Mouse (Mus musculus): Measurements from ENCODE around the gene Chd9. TPM values are rescaled to one million over a fixed set of nuclear protein-coding genes. Genes with fewer than 3 reads are reported as not detected.

Chd9 gene
- polyA plus RNA-seq, 1 experiment from 2014 or later = 72.5 TPM

GRCm38 (mm10) chr8:91081911-91082310 is 253.8 kb downstream of the Chd9 start:
- ATAC-seq (ENCODE audit: low FRiP score) = no peak
- Histone ChIP-seq H3K36me3 (ENCODE audit: control insufficient read depth, insufficient read depth, low read length) (no peaks in the 10 kb centered on the region), H3K4me1 (replicated peaks; ENCODE audit: control insufficient read depth, insufficient read depth, low read length) (no peaks in the 10 kb centered on the region), H3K9ac (ENCODE audit: low read depth, low read length) (no peak overlapping the region), H3K27ac (ENCODE audit: low read depth, low read length) (no peak overlapping the region), H3K4me3 (ENCODE audit: low read depth, low read length) (no peak overlapping the region), H3K4me2 (replicated peaks; ENCODE audit: low read depth, low read length) (no peak overlapping the region), H3K9me3 (ENCODE audit: control insufficient read depth, low read length) (no peaks in the 10 kb centered on the region), H3K27me3 (ENCODE audit: control insufficient read depth, insufficient read depth, low read length) (no peaks in the 10 kb centered on the region)
- WGBS = 82% methylated on average over 7 of the region's 7 CpGs
- no peak for DNase-seq (ENCODE audit: low spot score)

DNA sequence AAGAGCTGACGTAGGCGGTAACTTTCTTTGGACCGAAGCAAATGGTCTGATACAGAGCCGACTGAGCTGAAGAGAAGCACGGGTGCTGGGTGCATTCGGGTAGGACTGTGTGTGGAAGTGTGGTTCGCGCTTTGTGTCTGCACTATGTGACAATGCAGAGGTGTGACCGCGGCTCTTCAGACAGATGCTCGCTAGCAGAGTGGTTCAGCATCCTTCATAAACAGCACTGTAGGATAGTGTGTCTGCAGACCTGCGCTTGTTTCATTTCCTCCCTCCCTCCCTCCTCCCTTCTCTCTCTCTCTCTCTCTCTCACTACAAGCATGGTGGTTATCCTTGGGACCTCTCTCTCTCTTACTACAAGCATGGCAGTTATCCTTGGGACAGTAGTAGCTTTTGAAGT is 254.3 kb downstream of the Chd9 start:
- no peak for DNase-seq (ENCODE audit: low spot score)
- Histone ChIP-seq H3K27ac (ENCODE audit: low read depth, low read length) (no peak overlapping the region), H3K4me2 (replicated peaks; ENCODE audit: low read depth, low read length) (no peak overlapping the region), H3K9me3 (ENCODE audit: control insufficient read depth, low read length) (no peaks in the 10 kb centered on the region), H3K4me3 (ENCODE audit: low read depth, low read length) (no peak overlapping the region), H3K27me3 (ENCODE audit: control insufficient read depth, insufficient read depth, low read length) (no peaks in the 10 kb centered on the region), H3K4me1 (replicated peaks; ENCODE audit: control insufficient read depth, insufficient read depth, low read length) (no peaks in the 10 kb centered on the region), H3K9ac (ENCODE audit: low read depth, low read length) (no peak overlapping the region), H3K36me3 (ENCODE audit: control insufficient read depth, insufficient read depth, low read length) (no peaks in the 10 kb centered on the region)
- 91% methylated on average over 12 of the region's 12 CpGs for WGBS
- ATAC-seq (ENCODE audit: low FRiP score) = no peak

DNA sequence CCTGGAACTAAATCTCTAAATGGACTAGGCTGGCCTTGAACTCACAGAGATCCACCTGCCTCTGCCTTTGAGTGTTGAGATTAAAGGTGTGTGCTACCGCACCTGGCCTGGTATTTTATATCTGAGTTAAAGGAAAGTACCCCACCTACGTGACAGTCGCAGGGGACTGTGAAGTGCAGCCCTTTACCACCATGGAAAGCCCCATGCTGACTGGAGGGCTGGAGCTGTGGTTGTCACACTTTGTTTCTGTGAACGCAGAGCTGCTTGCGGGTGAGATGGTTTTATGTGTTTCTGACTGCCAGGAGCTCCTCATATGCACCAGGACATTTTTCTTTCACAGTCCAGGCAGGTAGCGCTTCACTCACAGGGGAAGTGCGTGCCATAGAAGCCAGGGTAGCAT is 260.3 kb downstream of the Chd9 start:
- WGBS = 92% methylated on average over 7 of the region's 7 CpGs
- H3K27ac ChIP-seq (ENCODE audit: low read depth, low read length) = no peak overlapping the region
- ATAC-seq (ENCODE audit: low FRiP score) (no peak), DNase-seq (ENCODE audit: low spot score) (no peak)
- no peaks in the 10 kb centered on the region for H3K4me1 ChIP-seq (replicated peaks; ENCODE audit: control insufficient read depth, insufficient read depth, low read length)
- 0 out of 2 replicates have a peak, but pooled peaks cover 2% of the 10 kb centered on the region for H3K36me3 ChIP-seq (ENCODE audit: control insufficient read depth, insufficient read depth, low read length)
- no peak overlapping the region for H3K9ac ChIP-seq (ENCODE audit: low read depth, low read length)
- no peaks in the 10 kb centered on the region for H3K27me3 ChIP-seq (ENCODE audit: control insufficient read depth, insufficient read depth, low read length)
- H3K4me3 ChIP-seq (ENCODE audit: low read depth, low read length) = no peak overlapping the region
- H3K4me2 ChIP-seq (replicated peaks; ENCODE audit: low read depth, low read length) = no peak overlapping the region
- no peaks in the 10 kb centered on the region for H3K9me3 ChIP-seq (ENCODE audit: control insufficient read depth, low read length)

DNA sequence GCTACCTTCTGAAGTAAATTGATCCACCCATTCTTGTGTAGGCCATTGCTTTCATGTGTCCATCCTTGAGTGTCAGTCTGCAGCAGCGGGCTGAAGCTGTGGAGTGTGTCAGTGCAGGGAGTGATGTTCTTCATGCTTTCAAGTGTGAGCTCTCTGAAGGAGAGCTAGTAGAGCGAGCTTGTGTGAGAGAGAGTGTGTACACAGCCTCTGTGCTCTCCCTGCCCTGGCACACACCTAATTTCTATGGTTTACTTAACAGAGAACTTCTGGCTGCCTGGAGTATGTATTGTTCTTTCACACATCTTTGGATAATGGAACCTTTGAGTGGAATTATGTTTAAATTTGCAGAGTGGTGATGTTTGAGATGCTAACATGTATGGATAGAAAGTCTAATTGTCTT is 261.4 kb downstream of the Chd9 start:
- Histone ChIP-seq H3K4me2 (replicated peaks; ENCODE audit: low read depth, low read length) (no peak overlapping the region), H3K36me3 (ENCODE audit: control insufficient read depth, insufficient read depth, low read length) (0 out of 2 replicates have a peak, but pooled peaks cover 2% of the 10 kb centered on the region), H3K9me3 (ENCODE audit: control insufficient read depth, low read length) (no peaks in the 10 kb centered on the region), H3K4me1 (replicated peaks; ENCODE audit: control insufficient read depth, insufficient read depth, low read length) (no peaks in the 10 kb centered on the region), H3K27me3 (ENCODE audit: control insufficient read depth, insufficient read depth, low read length) (no peaks in the 10 kb centered on the region), H3K9ac (ENCODE audit: low read depth, low read length) (no peak overlapping the region), H3K27ac (ENCODE audit: low read depth, low read length) (no peak overlapping the region), H3K4me3 (ENCODE audit: low read depth, low read length) (no peak overlapping the region)
- no peak for ATAC-seq (ENCODE audit: low FRiP score)
- WGBS = 87% methylated on average over 2 of the region's 2 CpGs
- DNase-seq (ENCODE audit: low spot score) = no peak

- H3K27me3 ChIP-seq (ENCODE audit: control insufficient read depth, insufficient read depth, low read length) = no peaks in the 10 kb centered on the region
- no peak overlapping the region for H3K9ac ChIP-seq (ENCODE audit: low read depth, low read length)
- no peak for DNase-seq (ENCODE audit: low spot score)
- ATAC-seq (ENCODE audit: low FRiP score) = no peak
- no peak overlapping the region for H3K4me2 ChIP-seq (replicated peaks; ENCODE audit: low read depth, low read length)
- no peaks in the 10 kb centered on the region for H3K4me1 ChIP-seq (replicated peaks; ENCODE audit: control insufficient read depth, insufficient read depth, low read length)
- WGBS = 89% methylated on average over 5 of the region's 5 CpGs
- H3K4me3 ChIP-seq (ENCODE audit: low read depth, low read length) = no peak overlapping the region
- no peak overlapping the region for H3K27ac ChIP-seq (ENCODE audit: low read depth, low read length)
- no peaks in the 10 kb centered on the region for H3K9me3 ChIP-seq (ENCODE audit: control insufficient read depth, low read length)
- H3K36me3 ChIP-seq (ENCODE audit: control insufficient read depth, insufficient read depth, low read length) = 0 out of 2 replicates have a peak, but pooled peaks cover 2% of the 10 kb centered on the region
Measured at GRCm38 (mm10) chr8:91094135-91094534, 266.0 kb downstream of the Chd9 start.

DNA sequence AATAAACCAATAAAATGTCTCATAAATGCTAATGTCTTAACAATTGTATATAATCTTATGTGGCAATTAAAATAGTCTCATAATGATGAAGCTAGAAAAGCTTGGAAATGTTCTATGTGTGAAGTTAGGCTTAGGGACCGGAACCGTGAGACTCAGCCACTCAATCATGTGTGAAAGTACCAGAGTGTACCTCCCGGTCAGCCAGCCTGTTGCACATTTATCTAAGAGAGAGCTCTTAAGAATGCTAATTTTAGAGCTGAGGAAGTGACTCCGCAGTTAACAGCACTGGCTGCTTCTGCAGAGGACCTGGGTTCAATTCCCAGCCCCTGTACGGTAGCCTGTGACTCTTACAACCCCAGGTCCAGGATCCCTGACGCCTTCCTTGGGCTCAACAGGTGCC is 270.0 kb downstream of the Chd9 start:
- no peaks in the 10 kb centered on the region for H3K27me3 ChIP-seq (ENCODE audit: control insufficient read depth, insufficient read depth, low read length)
- H3K9ac ChIP-seq (ENCODE audit: low read depth, low read length) = no peak overlapping the region
- no peaks in the 10 kb centered on the region for H3K9me3 ChIP-seq (ENCODE audit: control insufficient read depth, low read length)
- H3K4me1 ChIP-seq (replicated peaks; ENCODE audit: control insufficient read depth, insufficient read depth, low read length) = no peaks in the 10 kb centered on the region
- H3K36me3 ChIP-seq (ENCODE audit: control insufficient read depth, insufficient read depth, low read length) = no peaks in the 10 kb centered on the region
- WGBS = 93% methylated on average over 6 of the region's 6 CpGs
- DNase-seq (ENCODE audit: low spot score) (no peak), ATAC-seq (ENCODE audit: low FRiP score) (no peak)
- H3K4me3 ChIP-seq (ENCODE audit: low read depth, low read length) = no peak overlapping the region
- H3K27ac ChIP-seq (ENCODE audit: low read depth, low read length) = no peak overlapping the region
- no peak overlapping the region for H3K4me2 ChIP-seq (replicated peaks; ENCODE audit: low read depth, low read length)

Other genes starting within 250 kb of the Chd9 start
- gene Gm19935, start 11.0 kb upstream of the Chd9 start, polyA plus RNA-seq (2014; fragmentation: Nextera tagmentation; extraction: Ambion mirVana) = 0.25 and 0.59 TPM in 2 replicates
- gene Rbl2, start 241.7 kb downstream of the Chd9 start, polyA plus RNA-seq (2014; fragmentation: Nextera tagmentation; extraction: Ambion mirVana) = 15.9 and 16.0 TPM in 2 replicates